Mouse (Mus musculus): ENCODE data around the gene Ppm1g.

Ppm1g gene

DNA sequence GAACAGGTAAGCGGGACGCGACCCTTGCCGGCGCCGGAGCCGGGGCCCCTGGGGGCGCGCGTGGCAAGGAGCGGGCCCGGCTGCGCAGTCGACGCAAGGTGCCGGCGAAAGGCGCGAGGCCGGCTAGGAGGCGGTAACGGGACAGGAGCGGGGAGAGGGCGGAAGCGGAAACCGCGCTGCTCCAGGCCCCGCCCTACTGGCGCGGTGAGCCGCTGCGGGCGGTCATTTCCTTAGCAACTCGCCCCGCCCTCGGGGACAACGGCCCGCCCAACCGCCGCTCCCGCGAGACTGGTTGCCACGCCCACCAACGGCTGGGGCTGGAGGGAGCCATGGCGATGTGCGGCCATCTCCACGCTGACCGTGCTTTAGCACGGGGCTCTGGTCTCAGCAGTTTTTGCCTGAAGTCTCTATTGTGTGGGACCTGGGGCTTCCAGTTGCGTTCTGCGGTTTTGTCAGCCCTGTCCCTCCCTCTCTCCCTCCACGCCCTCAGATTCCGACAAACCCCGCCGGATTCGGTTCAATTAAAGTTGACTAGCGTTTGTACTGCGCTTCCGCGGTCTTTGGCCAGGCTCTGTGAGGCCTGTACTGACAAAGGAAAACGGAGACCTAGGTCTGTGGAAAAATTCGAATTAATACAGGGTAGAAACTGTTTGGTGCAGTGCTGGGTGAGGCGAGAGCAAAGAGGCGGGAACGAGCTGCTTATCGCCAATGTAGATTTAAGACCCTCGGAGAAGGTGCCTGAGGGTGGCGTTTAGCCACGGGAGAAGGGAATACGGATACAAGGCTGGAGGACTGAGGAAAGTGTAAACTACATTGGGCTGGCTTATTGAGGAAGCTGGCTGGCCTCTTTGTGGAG lies at the start of gene Ppm1g:
Gene Ppm1g, minus strand, starts transcription at position 240 of the 856 bp plus-strand sequence.
- DNase-seq, result peak; percentile 93 to 97

DNA sequence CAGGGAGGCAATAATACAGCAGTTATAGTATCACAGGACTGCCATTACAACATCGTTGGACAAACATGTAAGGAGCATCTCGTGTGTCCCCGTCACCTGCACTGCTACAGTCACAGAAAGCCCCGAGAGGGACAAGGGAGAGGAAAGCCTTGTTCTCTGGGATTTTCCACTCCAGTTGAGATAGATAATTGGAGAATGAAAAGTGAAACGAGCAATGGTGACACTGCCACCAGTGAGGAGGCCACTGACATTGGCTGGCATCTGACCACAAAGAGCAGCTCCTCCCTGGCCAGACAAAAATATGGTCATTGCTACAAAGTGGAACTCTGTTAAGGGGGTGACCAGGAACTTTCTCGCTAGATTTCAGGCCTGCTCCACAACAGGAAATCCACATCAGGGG lies 47.2 kb upstream of the Ppm1g start:
- DNase-seq, result no peak

- DNase-seq, result peak; percentile 30 to 57
These were observed 45.6 kb upstream of the Ppm1g start for GRCm38 (mm10) chr5:31266101-31266500.

- DNase-seq, result no peak
These were observed 37.1 kb upstream of the Ppm1g start for GRCm38 (mm10) chr5:31257616-31258015.

GRCm38 (mm10) chr5:31255971-31256370 lies 35.5 kb upstream of the Ppm1g start:
- DNase-seq, result no peak

DNA sequence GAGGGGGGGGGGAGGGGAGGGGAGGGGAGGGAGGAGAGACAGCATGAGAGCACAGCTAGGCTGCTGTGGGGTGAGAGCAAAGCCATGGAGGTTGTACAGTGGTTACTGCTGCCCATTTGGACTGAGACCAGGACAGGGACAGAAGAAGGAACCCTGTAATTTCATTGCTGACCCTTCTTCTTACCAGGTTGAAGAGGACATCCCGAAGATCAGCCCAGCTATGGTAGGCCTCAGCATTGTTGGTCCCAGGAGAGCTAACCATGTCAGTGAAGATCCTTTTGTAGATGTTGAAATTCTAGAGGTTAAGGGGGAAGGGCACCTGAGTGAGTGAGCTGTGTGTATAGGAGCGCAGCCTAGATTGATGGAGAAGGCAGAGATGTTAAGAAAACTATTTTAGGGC lies 34.9 kb upstream of the Ppm1g start:
- DNase-seq, result no peak

GRCm38 (mm10) chr5:31254901-31255300 lies 34.4 kb upstream of the Ppm1g start:
- no peak for DNase-seq

DNA sequence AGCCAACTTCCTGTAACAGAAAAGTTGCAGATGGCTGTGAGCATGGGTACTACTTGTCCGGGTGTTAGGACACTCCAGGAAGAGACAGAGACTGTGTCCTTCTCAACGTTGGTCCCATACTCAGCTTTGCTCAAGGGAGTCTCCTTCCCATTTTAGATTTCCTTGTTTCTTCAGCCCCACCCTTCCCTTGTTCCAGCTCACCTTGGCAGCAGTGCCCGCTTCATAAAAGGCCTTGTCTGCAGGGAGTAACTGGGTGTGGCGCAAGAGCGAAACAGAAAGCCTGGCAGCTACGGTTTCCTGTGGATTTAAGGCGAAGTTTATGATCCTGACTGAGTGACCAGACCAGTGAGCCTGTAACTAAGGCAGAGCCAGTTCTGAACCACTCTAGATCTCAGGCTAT lies 34.0 kb upstream of the Ppm1g start:
- no peak for DNase-seq

DNA sequence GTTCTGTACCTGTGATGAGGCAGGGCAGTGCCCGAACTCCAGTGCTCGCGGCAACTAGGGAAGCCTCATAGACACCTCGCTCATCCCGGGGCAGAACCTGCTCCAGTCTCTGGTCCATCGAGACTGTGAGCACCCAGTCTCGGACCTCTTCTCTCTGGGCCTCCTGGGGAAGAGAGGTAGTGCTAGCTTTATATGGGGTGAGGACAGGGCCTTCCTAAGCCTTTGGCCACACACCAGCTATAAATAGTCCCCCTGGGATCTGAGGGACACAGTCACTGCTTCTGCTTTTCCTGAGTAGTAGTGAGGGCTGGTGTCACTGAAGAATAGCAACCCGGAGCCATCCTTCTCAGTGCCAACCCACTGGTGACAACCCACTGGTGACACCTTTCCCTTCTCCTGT lies 33.3 kb upstream of the Ppm1g start:
- DNase-seq, result no peak

- no peak for DNase-seq
These were observed 32.5 kb upstream of the Ppm1g start for GRCm38 (mm10) chr5:31252795-31253545.

GRCm38 (mm10) chr5:31252151-31252550 lies 31.7 kb upstream of the Ppm1g start:
- no peak for DNase-seq

DNA sequence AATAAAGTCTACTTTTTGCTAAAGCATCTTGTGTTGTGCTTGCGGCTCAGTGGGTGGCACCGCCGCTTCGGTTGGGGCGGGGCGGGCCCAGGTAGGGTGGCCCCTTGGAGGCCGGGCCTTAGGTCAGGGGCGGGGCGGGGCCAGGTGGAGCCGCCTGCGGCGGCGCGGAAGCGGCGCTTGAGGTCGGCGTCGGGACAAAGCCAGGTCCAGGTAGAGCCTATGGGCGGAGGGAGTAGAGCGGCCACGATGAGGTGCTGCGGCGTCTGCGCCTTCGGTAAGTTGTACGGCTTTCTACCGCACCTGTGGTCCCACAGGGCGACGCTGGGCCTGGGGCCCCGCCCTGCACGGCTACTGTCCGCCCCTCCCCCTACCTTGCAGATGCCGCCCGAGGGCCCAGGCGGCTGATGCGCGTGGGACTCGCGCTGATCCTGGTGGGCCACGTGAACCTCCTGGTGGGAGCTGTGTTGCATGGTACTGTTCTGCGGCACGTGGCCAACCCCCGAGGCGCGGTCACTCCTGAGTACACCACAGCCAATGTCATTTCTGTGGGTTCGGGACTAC lies 31.1 kb upstream of the Ppm1g start, which contains the start of gene Krtcap3:
Gene Krtcap3, plus strand, starts transcription at position 151 of the 561 bp plus-strand sequence.
- peak; percentile 18 to 21 for DNase-seq

DNA sequence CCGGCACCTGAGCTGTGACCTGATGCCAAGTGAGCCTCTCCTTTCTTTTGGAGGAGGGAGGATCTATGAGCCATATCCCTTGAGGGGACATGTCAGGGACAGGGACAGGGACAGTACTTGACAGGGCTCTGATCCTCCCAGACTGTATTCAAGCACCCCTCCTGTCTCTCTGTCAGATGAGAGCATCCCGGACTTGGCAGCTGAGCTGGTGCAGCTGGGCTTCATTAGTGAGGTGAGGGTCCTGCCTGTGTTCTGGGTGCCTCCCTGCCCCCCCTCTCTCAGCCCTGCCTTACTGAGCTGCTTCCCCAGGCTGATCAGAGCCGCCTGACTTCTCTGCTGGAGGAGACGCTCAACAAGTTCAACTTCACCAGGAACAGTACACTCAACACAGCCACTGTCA lies 30.2 kb upstream of the Ppm1g start:
- no peak for DNase-seq

GRCm38 (mm10) chr5:31242191-31242590 lies 21.7 kb upstream of the Ppm1g start:
- DNase-seq, result no peak

DNA sequence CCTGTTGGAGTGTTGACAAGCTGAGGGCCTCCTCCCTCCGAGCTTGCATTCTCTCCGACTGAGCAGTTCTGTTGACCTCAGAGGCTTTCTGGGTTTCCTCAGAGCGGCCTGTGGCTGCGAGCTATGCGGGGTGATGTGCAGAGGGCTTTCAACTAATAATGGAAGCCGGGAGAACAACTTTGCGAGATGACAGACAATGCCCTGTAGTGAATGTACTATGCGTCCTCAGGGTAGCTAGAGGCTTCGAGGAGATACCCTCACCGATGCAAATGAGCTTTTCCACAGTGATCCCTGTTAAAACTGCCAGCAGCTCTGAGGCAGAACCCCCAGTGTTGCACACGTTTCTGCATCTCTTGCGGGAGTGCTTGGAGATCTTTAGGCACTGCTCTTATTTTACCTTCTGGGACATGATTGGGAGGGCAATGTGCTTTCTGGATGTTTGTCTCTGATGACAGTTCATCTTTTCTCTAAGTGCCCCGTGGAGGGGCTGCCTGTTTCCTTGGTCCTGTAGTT lies 21.1 kb upstream of the Ppm1g start:
- DNase-seq, result no peak

DNA sequence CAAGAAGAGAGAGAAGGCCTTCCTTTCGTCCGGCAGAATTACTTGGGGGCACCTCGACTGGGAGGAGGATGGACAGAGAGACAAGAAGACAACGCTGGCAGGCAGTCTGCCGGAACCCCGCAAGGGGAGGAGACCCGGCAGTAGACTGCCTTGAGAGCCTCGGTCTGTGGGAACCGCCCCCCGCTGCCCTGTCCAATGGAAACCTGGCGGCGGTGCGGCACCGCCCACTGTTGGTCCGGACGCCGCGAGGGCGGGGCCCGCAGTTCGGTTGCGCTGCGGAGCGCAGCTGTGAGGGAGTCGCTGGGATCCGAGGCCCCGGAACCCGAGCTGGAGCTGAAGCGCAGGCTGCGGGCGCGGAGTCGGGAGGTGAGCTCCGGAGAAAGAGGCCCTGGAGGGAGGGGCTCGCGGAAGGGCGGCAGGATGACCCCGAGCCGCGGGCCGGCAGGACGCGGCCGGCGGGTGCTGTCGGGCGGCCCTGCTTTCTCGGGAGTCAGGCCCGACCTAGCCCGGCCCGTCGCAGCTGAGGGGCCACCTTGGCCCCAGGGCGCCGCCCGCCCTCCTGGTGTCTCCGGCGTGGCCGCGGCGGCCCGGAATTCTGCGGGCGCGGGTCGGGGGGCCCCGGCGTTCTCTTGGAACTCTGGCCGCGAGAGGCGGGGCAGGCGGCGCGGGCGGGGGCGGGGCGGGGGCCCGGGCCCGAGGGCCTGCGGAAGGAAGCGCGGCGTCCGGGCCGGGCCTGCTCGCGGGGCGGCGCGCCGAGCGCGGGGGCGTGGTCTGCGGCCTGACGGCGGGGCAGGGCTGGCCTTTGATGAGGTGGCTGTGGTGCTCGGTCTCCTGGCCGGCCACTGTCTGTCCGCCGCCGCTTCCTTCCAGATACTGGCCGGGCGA lies 20.4 kb upstream of the Ppm1g start, which contains the start of the genes Nrbp1 and Gm9970:
Gene Nrbp1, plus strand, starts transcription at position 228 of the 885 bp plus-strand sequence.
Gene Gm9970, minus strand, starts transcription at position 596 of the 885 bp plus-strand sequence.
- peak; percentile 94 to 98 for DNase-seq

DNA sequence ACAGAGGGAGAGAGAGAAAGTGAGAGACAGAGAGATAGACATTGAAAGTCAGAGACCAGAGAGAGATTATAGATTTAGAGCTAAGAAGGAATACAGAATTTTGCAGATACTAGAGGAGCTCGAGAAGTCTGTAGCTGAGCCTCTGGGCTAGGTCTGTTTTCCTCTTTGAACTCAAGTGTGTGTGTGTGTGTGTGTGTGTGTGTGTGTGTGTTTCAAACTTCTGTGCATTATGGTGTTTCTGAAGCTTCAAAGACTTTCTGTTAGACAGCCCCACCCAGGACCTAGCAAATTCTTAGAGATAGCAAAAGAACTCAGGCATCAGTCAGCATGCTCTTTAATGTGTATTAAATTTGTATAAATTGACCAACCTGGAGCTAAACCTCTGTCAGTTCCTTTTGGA lies 6.2 kb upstream of the Ppm1g start:
- no peak for DNase-seq

DNA sequence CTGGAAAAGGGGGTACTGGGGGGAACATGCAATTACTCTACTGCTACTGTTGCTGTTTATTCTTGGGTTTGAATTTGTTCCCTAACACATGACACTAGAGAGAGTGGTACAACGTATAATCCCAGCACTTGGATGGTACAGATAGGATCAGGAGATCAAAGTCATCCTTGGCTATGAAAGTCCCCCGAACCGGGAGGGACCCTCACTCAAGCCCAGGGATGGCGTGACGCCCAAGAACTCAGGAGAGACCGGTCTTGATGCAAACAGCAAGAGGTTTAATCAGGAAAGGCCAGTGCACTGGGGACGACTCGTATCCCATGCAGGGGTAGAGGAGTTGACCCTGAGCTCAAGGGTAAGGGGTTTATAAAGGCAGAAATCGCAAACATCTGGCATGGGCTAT lies 2.2 kb upstream of the Ppm1g start:
- DNase-seq, result no peak

DNA sequence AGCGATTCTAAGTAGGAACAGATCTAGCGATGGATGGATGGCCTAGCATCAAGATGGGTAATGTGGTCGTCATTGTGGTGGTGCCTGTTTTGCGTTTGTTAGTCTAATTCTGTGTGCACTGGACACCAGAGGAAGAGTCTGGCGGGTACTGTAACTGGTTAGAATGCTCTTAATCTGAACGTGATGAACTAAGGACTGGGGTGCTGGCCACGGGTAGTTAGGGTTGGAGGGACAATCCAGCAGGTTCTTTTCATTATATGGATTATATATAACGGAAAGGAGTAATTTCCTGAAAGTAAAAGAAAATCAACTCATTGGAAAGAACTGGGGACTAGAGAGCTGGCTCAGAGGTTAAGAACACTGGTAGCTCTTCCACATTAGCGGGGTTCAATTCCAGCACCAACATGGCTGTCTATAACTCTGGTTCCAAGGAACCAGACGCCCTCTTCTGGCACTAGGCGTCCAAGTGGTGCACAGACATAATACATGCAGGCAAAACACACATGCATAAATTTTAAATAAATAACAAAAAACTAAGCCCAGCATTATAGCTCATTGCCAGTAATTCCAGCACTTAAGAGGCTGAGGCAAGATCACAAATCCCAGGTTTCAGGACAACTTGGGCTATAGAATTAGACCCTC lies 938 bp upstream of the Ppm1g start:
- peak in 1 of 2 experiments; percentile 20 for DNase-seq

DNA sequence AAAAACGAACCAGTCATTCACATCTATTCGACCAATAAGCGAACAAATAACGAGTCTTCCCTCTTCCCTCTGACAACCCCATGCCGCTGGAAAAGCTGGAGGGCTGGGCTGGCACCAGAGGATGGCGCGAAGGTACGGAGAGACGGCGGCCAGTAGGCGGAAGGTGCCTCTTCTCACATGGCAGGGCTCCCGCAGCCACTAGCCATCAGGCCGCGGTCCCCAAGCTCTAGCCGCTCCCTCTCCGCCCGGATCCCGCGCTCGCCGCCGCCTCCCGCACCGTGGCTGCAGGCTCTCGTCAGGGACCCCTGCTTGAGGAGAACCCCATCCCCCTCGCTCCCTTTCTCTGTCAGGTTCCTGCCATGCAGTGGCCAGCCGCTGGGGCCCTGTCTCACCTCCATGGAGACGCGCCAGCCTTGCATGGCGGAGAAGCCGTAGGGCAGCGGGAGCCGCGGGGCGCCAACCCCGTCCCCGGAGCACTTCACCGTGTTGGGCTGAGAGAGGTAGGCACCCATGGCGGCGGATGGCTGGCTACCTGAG lies 508 bp downstream of the Ppm1g start:
- no peak for DNase-seq

DNA sequence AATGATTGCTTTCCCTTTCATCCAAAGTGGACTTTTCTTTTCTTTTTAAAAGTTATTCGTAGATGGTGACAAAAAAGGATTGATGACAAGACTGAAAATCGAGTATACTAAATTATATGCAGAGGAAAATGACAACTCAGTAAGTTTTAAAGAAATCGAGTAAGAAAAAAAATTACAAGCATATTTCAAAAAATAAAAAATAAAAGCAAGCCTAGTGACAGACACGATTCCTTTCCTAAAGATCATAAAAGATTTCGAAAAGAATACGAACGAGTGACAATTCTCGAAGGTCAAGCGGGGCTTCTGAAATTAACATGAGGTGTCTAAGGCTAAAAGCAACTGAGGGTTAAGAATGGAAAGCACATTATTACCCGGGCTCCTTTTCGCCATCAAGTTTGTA lies 1.0 kb downstream of the Ppm1g start:
- DNase-seq, result no peak
